Mouse (Mus musculus) forebrain, embryonic 11.5 days (tissue): ENCODE results near the gene Mybpc3. TPM values are rescaled to one million over a fixed set of nuclear protein-coding genes. Genes with fewer than 3 reads are reported as not detected.
A peak's percentile ranks its signal among the peaks of the same experiment; 100 is the strongest.

Experiments
- ATAC-seq: fragments of 200-750 bp; cut with Nextera tagmentation; replicated peaks from 2 replicates; pipeline ENCODE4 v1.8.0; 2017; ENCODE audit warnings: moderate TSS enrichment; ENCODE audit not compliant: low FRiP score
- DNase-seq: peaks from one replicate; pipeline ENCODE4 v3.0.0-alpha.2; 2017; ENCODE audit warnings: low spot score
- H3K27ac ChIP-seq: fragments of 300-500 bp; sonication (generic); 2 replicates; pipeline ENCODE4 v1.5.1; 2014; ENCODE audit warnings: low read depth, low read length
- H3K27me3 ChIP-seq: fragments of 300-500 bp; sonication (generic); 2 replicates; pipeline ENCODE4 v1.6.1; 2014; ENCODE audit warnings: mild to moderate bottlenecking, low read length, mixed read lengths; ENCODE audit not compliant: control insufficient read depth, insufficient read depth
- H3K36me3 ChIP-seq: fragments of 300-500 bp; sonication (generic); 2 replicates; pipeline ENCODE4 v1.6.1; 2014; ENCODE audit warnings: mild to moderate bottlenecking, low read length, moderate library complexity, mixed read lengths; ENCODE audit not compliant: control insufficient read depth, insufficient read depth
- H3K4me1 ChIP-seq: fragments of 300-500 bp; sonication (generic); replicated peaks from 2 replicates; pipeline ENCODE4 v1.6.1; 2014; ENCODE audit warnings: low read length, mixed read lengths; ENCODE audit not compliant: control insufficient read depth, insufficient read depth
- H3K4me2 ChIP-seq: fragments of 300-500 bp; sonication (generic); 2 replicates; pipeline ENCODE4 v1.6.1; 2014; ENCODE audit warnings: low read depth, mild to moderate bottlenecking, low read length, moderate library complexity, mixed read lengths; ENCODE audit not compliant: severe bottlenecking
- H3K4me3 ChIP-seq: fragments of 300-500 bp; sonication (generic); 2 replicates; pipeline ENCODE4 v1.5.1; 2014; ENCODE audit warnings: low read depth, low read length
- H3K9ac ChIP-seq: fragments of 300-500 bp; sonication (generic); 2 replicates; pipeline ENCODE4 v1.6.1; 2014; ENCODE audit warnings: low read length
- H3K9me3 ChIP-seq: fragments of 300-500 bp; sonication (generic); 2 replicates; pipeline ENCODE4 v1.6.1; 2016; ENCODE audit warnings: low read length, mixed read lengths; ENCODE audit not compliant: control insufficient read depth
- WGBS: fragments of 180-500 bp; shearing (Covaris S2); extraction: QIAGEN DNeasy Blood & Tissue Kit; methylation state at CpG from one replicate; pipeline ENCODE4 v1.1.7; 2014; 5-methylcytosine and 5-hydroxymethylcytosine counted together
- polyA plus RNA-seq: library from polyadenylated mRNA; unstranded; fragments of >200 nt; fragmentation: Nextera tagmentation; extraction: Ambion mirVana; gene quantifications from 2 replicates; pipeline ENCODE4 v1.2.1, GENCODE M21; 2014

The Mybpc3 gene
- polyA plus RNA-seq, 1 experiment from 2014 or later: not detected

- peaks cover 2% of the 10 kb centered on the region; the same call in 1 of the 2 replicates for H3K4me1 ChIP-seq
- DNase-seq (no peak), ATAC-seq (peak; percentile 76)
- H3K9ac ChIP-seq: peak overlapping the region; percentile 71
- H3K36me3 ChIP-seq: no peaks in the 10 kb centered on the region
- H3K4me3 ChIP-seq: peak overlapping the region; percentile 49
- H3K27me3 ChIP-seq: no peaks in the 10 kb centered on the region
- no peaks in the 10 kb centered on the region for H3K9me3 ChIP-seq
- WGBS: under 1% methylated on average over 28 of the region's 36 CpGs
- no peak overlapping the region for H3K27ac ChIP-seq
- H3K4me2 ChIP-seq: peak overlapping the region; percentile 95
Observed at GRCm38 (mm10) chr2:91078314-91079025, 39.5 kb upstream of the Mybpc3 start.

- no peak for DNase-seq
- Histone ChIP-seq H3K4me1 (peaks cover 2% of the 10 kb centered on the region; the same call in 1 of the 2 replicates), H3K9me3 (no peaks in the 10 kb centered on the region), H3K4me3 (peak overlapping the region; percentile 49), H3K36me3 (no peaks in the 10 kb centered on the region), H3K9ac (peak overlapping the region; percentile 71), H3K27me3 (no peaks in the 10 kb centered on the region), H3K27ac (no peak overlapping the region), H3K4me2 (peak overlapping the region; percentile 95)
- no peak for ATAC-seq
- WGBS: 31% methylated on average over 5 of the region's 5 CpGs
Observed at GRCm38 (mm10) chr2:91079026-91079384, 38.9 kb upstream of the Mybpc3 start.

- Histone ChIP-seq H3K4me1 (peaks cover 2% of the 10 kb centered on the region; the same call in 1 of the 2 replicates), H3K27ac (no peak overlapping the region), H3K27me3 (no peaks in the 10 kb centered on the region), H3K4me3 (no peak overlapping the region), H3K36me3 (no peaks in the 10 kb centered on the region), H3K9me3 (no peaks in the 10 kb centered on the region), H3K4me2 (no peak overlapping the region), H3K9ac (no peak overlapping the region)
- no peak for ATAC-seq
- no peak for DNase-seq
- WGBS: 81% methylated on average over 8 of the region's 8 CpGs
Observed at GRCm38 (mm10) chr2:91080784-91081513, 37.0 kb upstream of the Mybpc3 start.

GRCm38 (mm10) chr2:91081775-91082695, 35.9 kb upstream of the Mybpc3 start, which contains the start of gene Spi1:
TSS of gene Spi1 (plus strand) at chr2:91082390.
- no peak within 1 kb of the TSS for H3K9ac ChIP-seq
- ATAC-seq: no peak
- 86% methylated on average over 13 of the region's 13 CpGs for WGBS

GRCm38 (mm10) chr2:91082844-91083243, 35.1 kb upstream of the Mybpc3 start:
- no peak overlapping the region for H3K4me3 ChIP-seq
- ATAC-seq: no peak
- WGBS: 75% methylated on average over 11 of the region's 11 CpGs
- no peaks in the 10 kb centered on the region for H3K9me3 ChIP-seq
- no peaks in the 10 kb centered on the region for H3K27me3 ChIP-seq
- no peaks in the 10 kb centered on the region for H3K36me3 ChIP-seq
- H3K4me2 ChIP-seq: no peak overlapping the region
- no peak overlapping the region for H3K27ac ChIP-seq
- H3K9ac ChIP-seq: no peak overlapping the region
- no peak for DNase-seq
- H3K4me1 ChIP-seq: peaks cover 3% of the 10 kb centered on the region; the same call in 1 of the 2 replicates

More at GRCm38 (mm10) chr2:91081775-91082695, 35.9 kb upstream of the Mybpc3 start, which contains the start of gene Spi1:
- Histone ChIP-seq H3K27me3 (no peaks in the 10 kb centered on the region), H3K9me3 (no peaks in the 10 kb centered on the region), H3K36me3 (no peaks in the 10 kb centered on the region), H3K4me1 (peaks cover 3% of the 10 kb centered on the region; the same call in 1 of the 2 replicates), H3K4me2 (no peak within 1 kb of the TSS), H3K27ac (no peak within 1 kb of the TSS), H3K4me3 (no peak within 1 kb of the TSS)
- DNase-seq: no peak

GRCm38 (mm10) chr2:91083366-91083940, 34.5 kb upstream of the Mybpc3 start:
- no peak overlapping the region for H3K9ac ChIP-seq
- no peak for DNase-seq
- H3K36me3 ChIP-seq: no peaks in the 10 kb centered on the region
- WGBS: 57% methylated on average over 1 of the region's 1 CpGs
- H3K27me3 ChIP-seq: no peaks in the 10 kb centered on the region
- H3K9me3 ChIP-seq: no peaks in the 10 kb centered on the region
- no peak overlapping the region for H3K4me2 ChIP-seq
- H3K4me3 ChIP-seq: no peak overlapping the region
- ATAC-seq: no peak
- H3K27ac ChIP-seq: no peak overlapping the region
- H3K4me1 ChIP-seq: peaks cover 3% of the 10 kb centered on the region; the same call in 1 of the 2 replicates

- H3K4me2 ChIP-seq: no peak overlapping the region
- H3K4me3 ChIP-seq: no peak overlapping the region
- H3K27me3 ChIP-seq: no peaks in the 10 kb centered on the region
- DNase-seq: no peak
- 88% methylated on average over 15 of the region's 15 CpGs for WGBS
- ATAC-seq: no peak
- H3K4me1 ChIP-seq: 0 out of 2 replicates have a peak, but pooled peaks cover 1% of the 10 kb centered on the region
- H3K9me3 ChIP-seq: no peaks in the 10 kb centered on the region
- H3K27ac ChIP-seq: no peak overlapping the region
- H3K36me3 ChIP-seq: no peaks in the 10 kb centered on the region
- H3K9ac ChIP-seq: no peak overlapping the region
Observed at GRCm38 (mm10) chr2:91084179-91084820, 33.6 kb upstream of the Mybpc3 start.
